Mouse (Mus musculus): ENCODE measurements around the gene Zbtb32.

- TF ChIP-seq POLR2A (IDR thresholded peaks at IDR 0.05; ENCODE audit: control insufficient read depth, extremely low read depth, insufficient read depth, low read length, poor library complexity) (no peak), CTCF (IDR thresholded peaks at IDR 0.05; ENCODE audit: borderline replicate concordance, control insufficient read depth, extremely low read depth, insufficient read depth, low read length, poor library complexity) (no peak)
Measured at GRCm38 (mm10) chr7:30557901-30558514, 40.7 kb downstream of the Zbtb32 start.
